Mouse (Mus musculus) C2C12 (cell line): Measurements from ENCODE around the gene Prnd.

Source experiments
- CEBPB ChIP-seq: IDR thresholded peaks from one replicate; pipeline ENCODE4 v1.6.1; 2011; ENCODE audit warnings: low read depth, mild to moderate bottlenecking, control low read depth, moderate library complexity
- CTCF ChIP-seq: IDR thresholded peaks from one replicate; pipeline ENCODE4 v1.5.1; 2011; ENCODE audit not compliant: control insufficient read depth, insufficient read depth, insufficient read length
- USF1 ChIP-seq: IDR thresholded peaks from one replicate; pipeline ENCODE4 v1.6.1; 2011; ENCODE audit warnings: low read depth, mild to moderate bottlenecking, control low read depth, moderate library complexity

DNA sequence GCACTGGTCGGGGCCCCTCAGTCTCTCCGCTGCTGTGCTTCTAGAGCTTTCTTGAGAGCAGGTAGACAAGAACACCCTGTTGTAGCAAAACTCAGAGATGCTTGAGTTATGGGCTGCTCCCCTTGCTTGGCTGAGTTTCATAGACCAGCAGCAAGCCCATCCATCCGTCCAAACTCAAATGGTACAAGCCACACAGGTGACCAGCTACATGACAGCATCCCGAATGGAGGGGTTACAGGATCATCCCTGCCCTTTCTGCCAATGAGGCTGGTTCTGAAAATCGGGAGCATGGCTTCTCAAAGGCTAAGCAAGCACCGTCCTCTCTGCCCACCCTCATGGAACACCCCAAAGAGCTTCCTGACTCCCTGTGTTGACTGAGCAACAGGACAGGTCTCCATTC is 44.3 kb downstream of the Prnd start:
- TF ChIP-seq CEBPB (no peak), USF1 (no peak), CTCF (no peak)
